ENCODE assay signal across 22 mouse cellular contexts in genomic region chr3:37735166-37735565, GRCm38 (mm10). TPM values are rescaled to one million over a fixed set of nuclear protein-coding genes. Genes with fewer than 3 reads are reported as not detected.
DNase-seq lines count a peak whose midpoint lies in the region; ATAC-seq and TF ChIP-seq lines count a peak whose summit lies in the region.
"Had no signal": no experiment of that assay in that cellular context is flagged by ENCODE, and none has a peak within 500 bp of the region (broad histone marks: within the 10 kb centered on the region; RNA-seq: fewer than 3 reads in every experiment).

No protein-coding gene starts in this region.

- H3K4me1 ChIP-seq in kidney, postnatal 0 days (replicated peaks; ENCODE audit: insufficient read depth, low read length), result peaks cover 29% of the 10 kb centered on the region
- peaks cover 57% of the 10 kb centered on the region for H3K4me1 ChIP-seq in kidney, embryonic 15.5 days
- peaks cover 4% of the 10 kb centered on the region; the same call in 1 of the 2 replicates for H3K4me1 ChIP-seq in lung, postnatal 0 days (ENCODE audit: insufficient read depth, low read depth, low read length)
- peaks cover 5% of the 10 kb centered on the region for H3K4me1 ChIP-seq in lung, adult 2 months (ENCODE audit: control insufficient read depth, insufficient read depth, low read length)
- 0 out of 2 replicates have a peak, but pooled peaks cover 5% of the 10 kb centered on the region for H3K4me1 ChIP-seq in stomach, postnatal 0 days (replicated peaks; ENCODE audit: control insufficient read depth, insufficient read depth)

- no peak for TF ChIP-seq CTCF in kidney, postnatal 0 days (IDR thresholded peaks at IDR 0.05; ENCODE audit: low read depth)
- no peak for TF ChIP-seq CTCF in lung, postnatal 0 days (IDR thresholded peaks at IDR 0.05)
- no peak for TF ChIP-seq CTCF in lung, adult 2 months (IDR thresholded peaks at IDR 0.05; ENCODE audit: insufficient read depth, low read length)
- no peak for TF ChIP-seq CTCF in stomach, postnatal 0 days (IDR thresholded peaks at IDR 0.05; ENCODE audit: low read depth)

- no peak overlapping the region for H3K4me3 ChIP-seq in kidney, postnatal 0 days (replicated peaks; ENCODE audit: low read depth, low read length)
- H3K4me3 ChIP-seq in kidney, embryonic 15.5 days (replicated peaks), result no peak overlapping the region
- no peak overlapping the region for H3K4me3 ChIP-seq in lung, postnatal 0 days (ENCODE audit: low read depth, low read length)
- no peak overlapping the region for H3K4me3 ChIP-seq in lung, adult 2 months (replicated peaks; ENCODE audit: extremely low read depth, low read depth, low read length)
- no peak overlapping the region for H3K4me3 ChIP-seq in stomach, postnatal 0 days (ENCODE audit: low read depth, low read length)
- H3K4me3 ChIP-seq: embryonic facial prominence, embryonic 13.5 days; embryonic facial prominence, embryonic 15.5 days; erythroblast, embryonic 14.5 days; forebrain, embryonic 10.5 days; forebrain, embryonic 12.5 days had no signal

- ATAC-seq in kidney, postnatal 0 days (replicated peaks; ENCODE audit: low FRiP score, low read depth), result no peak
- no peak for ATAC-seq in kidney, embryonic 15.5 days (replicated peaks; ENCODE audit: low FRiP score)
- no peak; the same call in 1 of the 2 replicates for ATAC-seq in lung, postnatal 0 days
- peak; percentile 57; the same call in 1 of the 2 replicates for ATAC-seq in stomach, postnatal 0 days (ENCODE audit: low FRiP score, low TSS enrichment)
- ATAC-seq: forebrain, embryonic 14.5 days had no signal

- H3K9me3 ChIP-seq in kidney, postnatal 0 days (replicated peaks; ENCODE audit: low read length), result no peaks in the 10 kb centered on the region
- no peaks in the 10 kb centered on the region for H3K9me3 ChIP-seq in kidney, embryonic 15.5 days (replicated peaks)
- H3K9me3 ChIP-seq in lung, postnatal 0 days (ENCODE audit: low read length), result no peaks in the 10 kb centered on the region
- no peaks in the 10 kb centered on the region for H3K9me3 ChIP-seq in stomach, postnatal 0 days (ENCODE audit: control insufficient read depth, low read length)
- H3K9me3 ChIP-seq: embryonic facial prominence, embryonic 13.5 days; embryonic facial prominence, embryonic 15.5 days; forebrain, embryonic 10.5 days; forebrain, embryonic 12.5 days had no signal

- DNase-seq in kidney, postnatal 0 days (ENCODE audit: low spot score), result peak; percentile 62
- peak; percentile 50 for DNase-seq in lung, postnatal 0 days (ENCODE audit: low spot score)
- DNase-seq in lung, adult 2 months, result no peak
- no peak for DNase-seq in stomach, postnatal 0 days (ENCODE audit: low spot score)
- DNase-seq in gastrocnemius, postnatal 4 days (ENCODE audit: low spot score in 2 of 2), result no peak
- DNase-seq: adrenal gland, adult 2 months; adrenal gland, postnatal 10 days; adrenal gland, postnatal 25 days; cerebellum, adult 11 months; cerebellum, adult 18-20 months; cerebellum, adult 8-10 months; cerebellum, adult 9-11 months; cerebellum, postnatal 14 days; cerebellum, postnatal 36 days; embryo, embryonic 11 days had no signal

- no peaks in the 10 kb centered on the region for H3K36me3 ChIP-seq in kidney, postnatal 0 days (ENCODE audit: insufficient read depth, low read length)
- no peaks in the 10 kb centered on the region for H3K36me3 ChIP-seq in kidney, embryonic 15.5 days
- H3K36me3 ChIP-seq in lung, postnatal 0 days (ENCODE audit: insufficient read depth, low read length), result no peaks in the 10 kb centered on the region
- H3K36me3 ChIP-seq in stomach, postnatal 0 days (ENCODE audit: control insufficient read depth, insufficient read depth, low read length), result no peaks in the 10 kb centered on the region
- H3K36me3 ChIP-seq: embryonic facial prominence, embryonic 13.5 days; embryonic facial prominence, embryonic 15.5 days; forebrain, embryonic 10.5 days; forebrain, embryonic 12.5 days had no signal

- no peak for TF ChIP-seq POLR2A in lung, adult 2 months (IDR thresholded peaks at IDR 0.05; ENCODE audit: borderline replicate concordance, extremely low read depth, low read depth, low read length)

- no peaks in the 10 kb centered on the region for H3K27me3 ChIP-seq in kidney, postnatal 0 days (ENCODE audit: insufficient read depth, low read length)
- H3K27me3 ChIP-seq in kidney, embryonic 15.5 days, result no peaks in the 10 kb centered on the region
- H3K27me3 ChIP-seq in lung, postnatal 0 days (replicated peaks; ENCODE audit: insufficient read depth, low read length), result no peaks in the 10 kb centered on the region
- H3K27me3 ChIP-seq in stomach, postnatal 0 days (ENCODE audit: control insufficient read depth, insufficient read depth, low read length), result no peaks in the 10 kb centered on the region
- H3K27me3 ChIP-seq: embryonic facial prominence, embryonic 13.5 days; embryonic facial prominence, embryonic 15.5 days had no signal

- no peak overlapping the region for H3K4me2 ChIP-seq in kidney, postnatal 0 days (ENCODE audit: low read length)
- H3K4me2 ChIP-seq in kidney, embryonic 15.5 days, result no peak overlapping the region
- H3K4me2 ChIP-seq in lung, postnatal 0 days (replicated peaks; ENCODE audit: low read depth, low read length), result no peak overlapping the region
- no peak overlapping the region for H3K4me2 ChIP-seq in stomach, postnatal 0 days (replicated peaks; ENCODE audit: low read depth)
- H3K4me2 ChIP-seq: embryonic facial prominence, embryonic 13.5 days; embryonic facial prominence, embryonic 15.5 days; forebrain, embryonic 12.5 days had no signal

- no peak for TF ChIP-seq EP300 in lung, postnatal 0 days (IDR thresholded peaks at IDR 0.05)
- no peak for TF ChIP-seq EP300 in stomach, postnatal 0 days (optimal IDR thresholded peaks at IDR 0.05)

- H3K27ac ChIP-seq in kidney, postnatal 0 days, result no peak overlapping the region
- no peak overlapping the region for H3K27ac ChIP-seq in kidney, embryonic 15.5 days
- H3K27ac ChIP-seq in lung, postnatal 0 days (ENCODE audit: low read length), result no peak overlapping the region
- no peak overlapping the region for H3K27ac ChIP-seq in stomach, postnatal 0 days (replicated peaks)
- H3K27ac ChIP-seq: embryonic facial prominence, embryonic 13.5 days; embryonic facial prominence, embryonic 15.5 days; forebrain, embryonic 10.5 days; forebrain, embryonic 12.5 days had no signal

- no peak overlapping the region for H3K9ac ChIP-seq in kidney, postnatal 0 days (ENCODE audit: low read depth, low read length)
- no peak overlapping the region for H3K9ac ChIP-seq in kidney, embryonic 15.5 days
- no peak overlapping the region for H3K9ac ChIP-seq in lung, postnatal 0 days (replicated peaks; ENCODE audit: low read depth)
- no peak overlapping the region for H3K9ac ChIP-seq in stomach, postnatal 0 days (ENCODE audit: low read length)
- H3K9ac ChIP-seq: embryonic facial prominence, embryonic 13.5 days; embryonic facial prominence, embryonic 15.5 days; forebrain, embryonic 12.5 days had no signal

- 54% methylated on average over 6 of the region's 6 CpGs for WGBS in kidney, postnatal 0 days
- WGBS in kidney, embryonic 15.5 days, result 59% methylated on average over 6 of the region's 6 CpGs
- WGBS in lung, postnatal 0 days, result 38% methylated on average over 6 of the region's 6 CpGs
- 35% methylated on average over 6 of the region's 6 CpGs for WGBS in lung, adult 2 months
- 40% methylated on average over 6 of the region's 6 CpGs for WGBS in stomach, postnatal 0 days

RNA-seq across cellular contexts. Expression of gene Gm5148, which starts 10.9 kb away (rescaled TPM):
- polyA plus RNA-seq in kidney, postnatal 0 days (2015; fragmentation: Nextera tagmentation; extraction: Ambion mirVana), result 11.4 and 14.4 TPM in 2 replicates
- 8.1 and 8.2 TPM in 2 replicates for polyA plus RNA-seq in kidney, embryonic 15.5 days (2015; fragmentation: Nextera tagmentation; extraction: Ambion mirVana)
- 10.1 and 11.7 TPM in 2 replicates for polyA plus RNA-seq in lung, postnatal 0 days (2015; fragmentation: Nextera tagmentation; extraction: Ambion mirVana)
- 7.1 and 9.5 TPM in 2 replicates for polyA plus RNA-seq in lung, adult 2 months (2012; rRNA removed)
- 4.9 and 5.7 TPM in 2 replicates for polyA plus RNA-seq in stomach, postnatal 0 days (2015; fragmentation: Nextera tagmentation; extraction: Ambion mirVana)
- total RNA-seq in gastrocnemius, postnatal 4 days (2021), result under 1 TPM in 1 of 2 experiments, not detected in 1; 0.21 TPM

Comparison
In these comparisons a context has a peak if more than half of its experiments do, and no peak if none do; other contexts are left out.
1. DNase-seq: peak in kidney, postnatal 0 days (single experiment) and lung, postnatal 0 days (single experiment); none in lung, adult 2 months (single experiment), stomach, postnatal 0 days (single experiment) and gastrocnemius, postnatal 4 days (0 of 2).